18 mouse cellular contexts compared by ENCODE assay signal in genomic region chr7:39580601-39581000, GRCm38 (mm10).
"Had no signal": no experiment of that assay in that cellular context is flagged by ENCODE, and none has a peak within 500 bp of the region (broad histone marks: within the 10 kb centered on the region; RNA-seq: fewer than 3 reads in every experiment).

No protein-coding gene starts in this region.

- ATAC-seq: liver, postnatal 0 days; lung, postnatal 0 days had no signal

- H3K9ac ChIP-seq: liver, embryonic 13.5 days; liver, embryonic 15.5 days; liver, postnatal 0 days; lung, embryonic 15.5 days; midbrain, embryonic 12.5 days; neural tube, embryonic 12.5 days had no signal

- H3K27me3 ChIP-seq: liver, embryonic 13.5 days; liver, embryonic 15.5 days; lung, embryonic 15.5 days; megakaryocyte, embryonic 14.5 days; midbrain, embryonic 12.5 days; neural tube, embryonic 12.5 days had no signal

- H3K4me1 ChIP-seq: liver, embryonic 13.5 days; liver, embryonic 15.5 days; lung, embryonic 15.5 days; megakaryocyte, embryonic 14.5 days; midbrain, embryonic 12.5 days; neural tube, embryonic 12.5 days had no signal

- H3K27ac ChIP-seq: liver, embryonic 13.5 days; liver, embryonic 15.5 days; lung, embryonic 15.5 days; macrophage; midbrain, embryonic 12.5 days; neural tube, embryonic 12.5 days had no signal

- H3K4me3 ChIP-seq: liver, embryonic 13.5 days; liver, embryonic 15.5 days; lung, embryonic 15.5 days; megakaryocyte, embryonic 14.5 days; midbrain, embryonic 12.5 days; neural tube, embryonic 12.5 days had no signal

- H3K36me3 ChIP-seq: liver, embryonic 13.5 days; liver, embryonic 15.5 days; lung, embryonic 15.5 days; midbrain, embryonic 12.5 days; neural tube, embryonic 12.5 days had no signal

- H3K9me3 ChIP-seq: liver, embryonic 13.5 days; liver, embryonic 15.5 days; lung, embryonic 15.5 days; megakaryocyte, embryonic 14.5 days; midbrain, embryonic 12.5 days; neural tube, embryonic 12.5 days had no signal

- H3K4me2 ChIP-seq: liver, embryonic 13.5 days; liver, embryonic 15.5 days; lung, embryonic 15.5 days; midbrain, embryonic 12.5 days; neural tube, embryonic 12.5 days had no signal

- DNase-seq: liver, embryonic 13.5 days; liver, postnatal 0 days; lung, adult 2 months; lung, postnatal 14 days; lung, postnatal 36 days; right cerebral cortex, postnatal 14 days; right cerebral cortex, postnatal 4 days; spleen, adult 18-20 months; thymus, adult 18-20 months; thymus, postnatal 14 days; thymus, postnatal 36 days had no signal
